Mouse (Mus musculus) CH12.LX (cell line): ENCODE data around the gene Por. TPM values are rescaled to one million over a fixed set of nuclear protein-coding genes. Genes with fewer than 3 reads are reported as not detected.

Source experiments
- DNase-seq: peaks from one replicate; pipeline ENCODE4 v3.0.0-alpha.2; 2013; ENCODE audit errors: extremely low read depth
- H3K27ac ChIP-seq: 2 replicates; pipeline ENCODE4 v1.5.1; 2012; ENCODE audit warnings: low read depth, mild to moderate bottlenecking, control low read depth, moderate library complexity; ENCODE audit not compliant: insufficient read depth
- H3K27me3 ChIP-seq: replicated peaks from 2 replicates; pipeline ENCODE3; 2012; ENCODE audit warnings: inconsistent platforms
- H3K36me3 ChIP-seq, 2 experiments: replicated peaks in 1 of 2; 2 replicates each; pipeline versions ENCODE3 to v1.6.1; 2012; ENCODE audit warnings: inconsistent platforms in 1 of 2, low read length in 1 of 2, mild to moderate bottlenecking in 1 of 2, mixed read lengths in 1 of 2, moderate library complexity in 1 of 2; ENCODE audit not compliant: control insufficient read depth in 1 of 2, insufficient read depth in 1 of 2
- H3K4me1 ChIP-seq, 2 experiments: 2 replicates each; pipeline ENCODE4 v1.6.1; 2012; ENCODE audit warnings: inconsistent platforms in 1 of 2, moderate library complexity in 1 of 2; ENCODE audit not compliant: insufficient read depth in 2 of 2, control insufficient read depth in 1 of 2
- H3K4me2 ChIP-seq: 2 replicates; pipeline ENCODE4 v1.6.1; 2012; ENCODE audit warnings: low read depth, mild to moderate bottlenecking, control low read depth; ENCODE audit not compliant: poor library complexity, insufficient read depth, severe bottlenecking
- H3K4me3 ChIP-seq, 3 experiments: fragments of 150-350 bp in 1 of 3; sonication (generic) in 1 of 3; replicated peaks in 1 of 3; 2 replicates each; pipeline versions ENCODE3 to v1.5.1; 2011 to 2012; ENCODE audit warnings: low read depth in 2 of 3, low read length in 2 of 3, mild to moderate bottlenecking in 2 of 3, moderate library complexity in 2 of 3, control low read depth in 1 of 3, improper control_type of control experiment in 1 of 3, inconsistent platforms in 1 of 3, mixed read lengths in 1 of 3; ENCODE audit not compliant: poor library complexity in 1 of 3
- H3K79me2 ChIP-seq: replicated peaks from 2 replicates; pipeline ENCODE4 v1.6.1; 2012; ENCODE audit warnings: mild to moderate bottlenecking, moderate library complexity; ENCODE audit not compliant: control insufficient read depth, poor library complexity, insufficient read depth, severe bottlenecking; ENCODE audit errors: extremely low read depth
- H3K9ac ChIP-seq: 2 replicates; pipeline ENCODE4 v1.6.1; 2012; ENCODE audit warnings: low read depth, mild to moderate bottlenecking, control low read depth, moderate library complexity; ENCODE audit not compliant: insufficient read depth
- H3K9me3 ChIP-seq: replicated peaks from 2 replicates; pipeline ENCODE3; 2012; ENCODE audit warnings: low read length, inconsistent platforms, mixed read lengths
- BHLHE40 ChIP-seq: IDR thresholded peaks from 2 replicates; pipeline ENCODE4 v1.6.1; 2011; ENCODE audit warnings: mild to moderate bottlenecking, low read depth, low read length, improper control_type of control experiment
- CHD1 ChIP-seq: IDR thresholded peaks from 2 replicates; pipeline ENCODE4 v1.6.1; 2012; ENCODE audit warnings: low read depth, low read length, improper control_type of control experiment, inconsistent platforms
- E2F4 ChIP-seq: IDR thresholded peaks from 2 replicates; pipeline ENCODE4 v1.6.1; 2011; ENCODE audit warnings: low read depth, low read length, improper control_type of control experiment; ENCODE audit not compliant: insufficient replicate concordance
- HCFC1 ChIP-seq: IDR thresholded peaks from 2 replicates; pipeline ENCODE4 v1.6.1; 2012; ENCODE audit warnings: low read depth, mild to moderate bottlenecking, inconsistent platforms, low read length, improper control_type of control experiment
- JUN ChIP-seq: IDR thresholded peaks from 2 replicates; pipeline ENCODE4 v1.6.1; 2011; ENCODE audit warnings: low read depth, mild to moderate bottlenecking, low read length, improper control_type of control experiment, moderate library complexity; ENCODE audit not compliant: insufficient read depth
- JUND ChIP-seq: conservative IDR thresholded peaks from 2 replicates; pipeline ENCODE4 v1.6.1; 2011; ENCODE audit warnings: low read depth, low read length, improper control_type of control experiment
- KAT2A ChIP-seq: IDR thresholded peaks from 2 replicates; pipeline ENCODE4 v1.6.1; 2012; ENCODE audit warnings: low read length, improper control_type of control experiment, inconsistent platforms; ENCODE audit not compliant: insufficient replicate concordance
- MAFK ChIP-seq: IDR thresholded peaks from 2 replicates; pipeline ENCODE4 v1.6.1; 2011; ENCODE audit warnings: low read length, improper control_type of control experiment; ENCODE audit not compliant: insufficient replicate concordance
- MAZ ChIP-seq: IDR thresholded peaks from 2 replicates; pipeline ENCODE4 v1.6.1; 2012; ENCODE audit warnings: low read depth, mild to moderate bottlenecking, inconsistent platforms, low read length, improper control_type of control experiment, moderate library complexity
- MXI1 ChIP-seq: IDR thresholded peaks from 2 replicates; pipeline ENCODE4 v1.6.1; 2011; ENCODE audit warnings: mild to moderate bottlenecking, low read depth, low read length, improper control_type of control experiment
- MYC ChIP-seq: IDR thresholded peaks from 2 replicates; pipeline ENCODE4 v1.6.1; 2011; ENCODE audit warnings: low read depth, mild to moderate bottlenecking, improper control_type of control experiment, low read length
- NELFE ChIP-seq: IDR thresholded peaks from 2 replicates; pipeline ENCODE4 v1.6.1; 2011; ENCODE audit warnings: low read depth, low read length, improper control_type of control experiment
- NRF1 ChIP-seq: IDR thresholded peaks from 2 replicates; pipeline ENCODE4 v1.6.1; 2014; ENCODE audit warnings: low read depth, mild to moderate bottlenecking, inconsistent platforms, low read length, improper control_type of control experiment, moderate library complexity
- POLR2A ChIP-seq: IDR thresholded peaks from 2 replicates; pipeline ENCODE4 v1.6.1; 2011; ENCODE audit warnings: low read depth, mild to moderate bottlenecking, improper control_type of control experiment, low read length
- RAD21 ChIP-seq: IDR thresholded peaks from 2 replicates; pipeline ENCODE4 v1.6.1; 2011; ENCODE audit warnings: low read depth, mild to moderate bottlenecking, low read length, improper control_type of control experiment, moderate library complexity
- SIN3A ChIP-seq: IDR thresholded peaks from 2 replicates; pipeline ENCODE4 v1.6.1; 2012; ENCODE audit warnings: low read length, improper control_type of control experiment, inconsistent platforms
- UBTF ChIP-seq: IDR thresholded peaks from 2 replicates; pipeline ENCODE4 v1.6.1; 2012; ENCODE audit warnings: low read depth, mild to moderate bottlenecking, inconsistent platforms, low read length, improper control_type of control experiment, moderate library complexity
- USF1 ChIP-seq: IDR thresholded peaks from 2 replicates; pipeline ENCODE4 v1.6.1; 2014; ENCODE audit warnings: low read depth, mild to moderate bottlenecking, inconsistent platforms, low read length, improper control_type of control experiment
- USF2 ChIP-seq: conservative IDR thresholded peaks from 2 replicates; pipeline ENCODE4 v1.6.1; 2011; ENCODE audit warnings: low read depth, low read length, improper control_type of control experiment
- ZC3H11A ChIP-seq: IDR thresholded peaks from 2 replicates; pipeline ENCODE4 v1.6.1; 2012; ENCODE audit warnings: low read depth, mild to moderate bottlenecking, inconsistent platforms, low read length, improper control_type of control experiment
- ZKSCAN1 ChIP-seq: IDR thresholded peaks from 2 replicates; pipeline ENCODE4 v1.6.1; 2012; ENCODE audit warnings: low read depth, inconsistent platforms, low read length, improper control_type of control experiment, borderline replicate concordance
- ZMIZ1 ChIP-seq: IDR thresholded peaks from 2 replicates; pipeline ENCODE4 v1.6.1; 2012; ENCODE audit warnings: low read depth, mild to moderate bottlenecking, inconsistent platforms, low read length, improper control_type of control experiment
- dilution Hi-C: fragments of 300-500 bp; cut with MboI; formaldehyde crosslinking; loops from 2 replicates; pipeline ENCODE4 v1.14.3; 2020; ENCODE audit warnings: low sequenced_read_pairs; ENCODE audit not compliant: extremely low pct_unique_long_range_greater_than_20kb, extremely low pct_ligation_motif_present
- in situ Hi-C: fragments of 300-500 bp; cut with MboI; formaldehyde crosslinking; loops from 3 replicates; pipeline ENCODE4 v1.14.3; 2019; ENCODE audit warnings: low sequenced_read_pairs, low pct_ligation_motif_present, low pct_unique_long_range_greater_than_20kb, mixed read lengths
- polyA plus RNA-seq: library from polyadenylated mRNA; unstranded; fragments of >175 nt; gene quantifications from 2 replicates; pipeline ENCODE4 v1.2.1, GENCODE M21; 2012; ENCODE audit warnings: low read depth; ENCODE audit not compliant: insufficient read length
- total RNA-seq, 2 experiments: library from RNA; depleted of rRNA; stranded (reverse); fragments of 300-350 nt in 1 of 2; fragments of >200 nt in 1 of 2; gene quantifications; 2 replicates each; pipeline ENCODE4 v1.2.3; 2012 to 2014

The Por gene
- total and polyA plus RNA-seq, 3 experiments, result 17.3 to 56.8 (median 41.2) TPM

- dilution Hi-C loops, result no loop called here
- in situ Hi-C loops, result no loop called here
- TF ChIP-seq ZMIZ1 (no peak), NRF1 (no peak), MAZ (no peak), JUN (no peak), BHLHE40 (no peak), POLR2A (no peak), UBTF (no peak), JUND (no peak), USF1 (no peak), MXI1 (no peak), NELFE (no peak), E2F4 (no peak), KAT2A (no peak)
Observed at GRCm38 (mm10) chr5:135668071-135668470, 1.8 kb upstream of the Por start.

DNA sequence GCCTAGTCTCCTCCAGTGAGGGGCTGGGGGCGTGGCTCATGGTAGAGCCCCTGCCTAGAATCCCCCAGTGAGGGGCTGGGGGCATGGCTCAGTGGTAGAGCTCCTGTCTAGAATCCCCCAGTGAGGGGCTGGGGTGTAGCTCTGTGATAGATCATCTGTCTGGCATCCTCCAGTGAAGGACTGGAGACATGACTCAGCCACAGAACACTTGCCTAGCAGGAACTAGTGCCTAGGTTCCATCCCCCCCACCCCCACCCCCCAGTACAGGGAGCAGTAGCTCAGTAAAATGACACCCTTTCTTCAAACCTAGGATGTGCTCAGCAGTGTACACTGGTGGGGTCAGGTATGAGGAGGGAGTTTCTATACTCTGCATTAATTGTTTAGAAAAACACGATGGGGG lies 1.0 kb downstream of the Por start:
- in situ Hi-C loops (no loop called here), dilution Hi-C loops (no loop called here)
- Histone ChIP-seq H3K27ac (no peak overlapping the region), H3K27me3 (no peaks in the 10 kb centered on the region), H3K9me3 (peaks cover 1% of the 10 kb centered on the region), H3K79me2 (no peaks in the 10 kb centered on the region), H3K36me3 (no peaks in the 10 kb centered on the region), H3K4me2 (no peak overlapping the region), H3K4me3 (no peak overlapping the region), H3K4me1 (peaks cover 4 to 32% of the 10 kb centered on the region in 2 experiments), H3K9ac (no peak overlapping the region)
- TF ChIP-seq USF1 (no peak), ZC3H11A (no peak), E2F4 (no peak), NRF1 (no peak), MYC (no peak), ZMIZ1 (no peak), RAD21 (no peak), USF2 (no peak), NELFE (no peak), HCFC1 (no peak), UBTF (no peak), ZKSCAN1 (no peak), MXI1 (no peak), SIN3A (no peak), BHLHE40 (no peak), MAFK (no peak), CHD1 (no peak)
- no peak for DNase-seq

More at GRCm38 (mm10) chr5:135668071-135668470, 1.8 kb upstream of the Por start:
- Histone ChIP-seq H3K27ac (no peak overlapping the region), H3K79me2 (no peaks in the 10 kb centered on the region), H3K9me3 (peaks cover 2% of the 10 kb centered on the region), H3K9ac (no peak overlapping the region), H3K36me3 (no peaks in the 10 kb centered on the region), H3K4me2 (no peak overlapping the region), H3K4me1 (peaks cover 0 to 19% of the 10 kb centered on the region in 2 experiments; a peak in 2 of 4 replicates), H3K4me3 (no peak overlapping the region), H3K27me3 (no peaks in the 10 kb centered on the region)
- DNase-seq, result no peak
